Mouse (Mus musculus) splenic B cell, adult 2 months (primary cell): ENCODE results near the gene Mcoln3.

Experiments used
- DNase-seq: peaks from one replicate; pipeline ENCODE4 v3.0.0-alpha.2; 2011; ENCODE audit warnings: low read depth, low spot score
- H3K27me3 ChIP-seq: 2 replicates; pipeline ENCODE4 v1.6.1; 2012; ENCODE audit warnings: mild to moderate bottlenecking, low read length, moderate library complexity, mixed read lengths; ENCODE audit not compliant: control insufficient read depth, poor library complexity, insufficient read depth, severe bottlenecking
- H3K36me3 ChIP-seq: 2 replicates; pipeline ENCODE4 v1.6.1; 2012; ENCODE audit warnings: mild to moderate bottlenecking, low read length, moderate library complexity, mixed read lengths; ENCODE audit not compliant: control insufficient read depth, poor library complexity, insufficient read depth, severe bottlenecking

Mcoln3 gene

GRCm38 (mm10) chr3:146110916-146111315 lies 6.3 kb upstream of the Mcoln3 start:
- no peak for DNase-seq
- no peaks in the 10 kb centered on the region for H3K36me3 ChIP-seq
- H3K27me3 ChIP-seq = no peaks in the 10 kb centered on the region

DNA sequence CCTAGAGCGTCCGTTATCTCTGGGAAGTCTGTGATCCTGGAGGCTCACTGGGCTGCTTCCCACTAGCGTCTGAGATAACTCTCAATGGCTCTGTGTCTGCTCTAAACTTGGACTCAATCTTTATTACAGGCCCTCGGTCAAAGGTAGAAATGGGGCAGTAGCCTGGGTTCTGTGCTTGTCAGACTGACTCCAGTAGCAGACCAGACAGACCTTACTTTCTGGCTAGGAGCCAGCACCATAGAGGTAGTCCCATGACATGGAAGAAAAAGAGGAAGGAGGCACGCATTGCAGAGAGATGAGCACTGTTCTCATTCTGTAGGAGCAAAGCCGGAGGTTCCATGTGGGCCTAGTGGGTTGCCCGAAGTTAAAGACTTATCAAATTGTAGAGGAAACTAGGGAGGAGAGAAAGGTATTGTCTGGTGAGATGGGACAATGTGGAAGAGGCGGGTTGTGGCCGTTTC lies 777 bp downstream of the Mcoln3 start:
- DNase-seq = peak; percentile 30
- Histone ChIP-seq H3K36me3 (no peaks in the 10 kb centered on the region), H3K27me3 (no peaks in the 10 kb centered on the region)

DNA sequence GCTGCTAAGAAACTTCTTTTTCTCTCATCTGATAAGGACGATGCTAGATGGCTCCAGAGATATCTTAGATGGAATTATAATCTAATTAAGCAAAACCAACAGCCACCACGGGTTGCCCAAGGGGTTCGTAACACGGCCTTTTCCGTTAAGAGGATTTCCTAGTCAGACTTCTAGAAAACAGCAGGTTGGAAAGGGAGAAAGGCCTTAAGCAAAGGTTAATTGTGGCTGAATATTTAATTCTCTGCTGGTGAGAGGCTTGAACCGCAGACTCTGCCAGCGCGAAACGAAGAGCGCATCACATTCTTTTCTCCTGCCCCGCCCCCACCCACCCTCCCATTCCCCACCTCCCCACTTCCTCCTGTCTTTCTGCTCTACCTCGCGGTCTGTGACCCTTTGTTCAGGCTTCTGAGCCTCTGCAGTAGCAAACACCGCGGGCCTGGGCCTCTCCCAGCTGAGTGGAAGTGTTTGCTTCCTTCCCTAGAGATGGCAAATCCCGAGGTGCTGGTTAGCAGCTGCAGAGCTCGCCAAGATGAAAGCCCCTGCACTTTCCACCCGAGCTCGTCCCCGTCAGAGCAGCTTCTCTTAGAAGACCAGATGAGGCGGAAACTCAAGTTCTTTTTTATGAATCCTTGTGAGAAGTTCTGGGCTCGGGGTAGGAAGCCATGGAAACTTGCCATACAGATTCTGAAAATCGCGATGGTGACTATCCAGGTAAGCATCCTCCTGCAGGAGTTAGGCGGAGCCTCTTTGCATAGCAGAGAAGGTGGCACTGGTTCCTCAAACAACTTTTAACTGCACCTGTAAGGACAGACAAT lies 4.3 kb downstream of the Mcoln3 start:
- no peaks in the 10 kb centered on the region for H3K36me3 ChIP-seq
- no peaks in the 10 kb centered on the region for H3K27me3 ChIP-seq
- peak; percentile 39 for DNase-seq

DNA sequence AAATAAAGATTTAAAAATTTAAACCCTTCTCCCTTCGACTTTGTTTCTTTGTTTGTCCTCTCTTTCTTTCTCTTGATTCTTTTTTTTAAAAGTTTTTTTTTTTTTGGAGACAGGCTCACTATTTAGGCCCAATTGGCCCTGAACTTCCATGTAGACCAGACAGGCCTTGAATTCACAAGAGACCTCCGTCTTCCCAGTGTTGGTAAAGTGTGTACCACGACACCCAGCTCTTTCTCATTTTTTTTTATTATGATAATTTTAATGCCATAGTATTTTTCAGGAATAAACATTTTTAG lies 4.8 kb downstream of the Mcoln3 start:
- Histone ChIP-seq H3K36me3 (no peaks in the 10 kb centered on the region), H3K27me3 (no peaks in the 10 kb centered on the region)
- no peak for DNase-seq

GRCm38 (mm10) chr3:146122807-146123463 lies 5.7 kb downstream of the Mcoln3 start:
- DNase-seq = peak; percentile 64
- Histone ChIP-seq H3K36me3 (no peaks in the 10 kb centered on the region), H3K27me3 (no peaks in the 10 kb centered on the region)

GRCm38 (mm10) chr3:146123464-146123825 lies 6.2 kb downstream of the Mcoln3 start:
- Histone ChIP-seq H3K36me3 (no peaks in the 10 kb centered on the region), H3K27me3 (no peaks in the 10 kb centered on the region)
- DNase-seq = peak; percentile 23

- Histone ChIP-seq H3K27me3 (no peaks in the 10 kb centered on the region), H3K36me3 (no peaks in the 10 kb centered on the region)
- DNase-seq = no peak
These were observed 10.0 kb downstream of the Mcoln3 start for GRCm38 (mm10) chr3:146127205-146127604.

- Histone ChIP-seq H3K36me3 (no peaks in the 10 kb centered on the region; the same call in 1 of the 2 replicates), H3K27me3 (no peaks in the 10 kb centered on the region)
- peak; percentile 63 for DNase-seq
These were observed 17.6 kb downstream of the Mcoln3 start for GRCm38 (mm10) chr3:146134834-146135233.

DNA sequence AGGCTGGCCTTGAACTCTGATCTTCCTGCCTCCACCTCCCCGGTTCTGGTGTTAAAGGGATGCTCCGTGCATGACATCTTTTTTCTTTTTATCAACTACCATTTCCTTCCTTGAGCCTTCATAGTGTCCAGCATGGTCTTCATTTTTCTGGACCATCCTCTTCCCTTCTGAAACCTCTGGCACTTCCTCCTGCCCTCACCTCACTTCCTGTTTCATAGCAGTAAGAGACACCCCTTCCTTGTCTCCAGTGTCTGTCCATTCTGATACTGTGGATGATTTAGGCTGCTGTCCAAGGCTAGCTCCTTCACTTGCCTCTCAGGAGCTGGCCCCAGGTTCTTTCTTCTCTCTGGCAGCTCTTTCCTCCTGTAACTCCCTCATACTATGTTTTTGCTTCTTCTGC lies 18.2 kb downstream of the Mcoln3 start:
- Histone ChIP-seq H3K36me3 (no peaks in the 10 kb centered on the region; the same call in 1 of the 2 replicates), H3K27me3 (no peaks in the 10 kb centered on the region)
- DNase-seq = no peak

DNA sequence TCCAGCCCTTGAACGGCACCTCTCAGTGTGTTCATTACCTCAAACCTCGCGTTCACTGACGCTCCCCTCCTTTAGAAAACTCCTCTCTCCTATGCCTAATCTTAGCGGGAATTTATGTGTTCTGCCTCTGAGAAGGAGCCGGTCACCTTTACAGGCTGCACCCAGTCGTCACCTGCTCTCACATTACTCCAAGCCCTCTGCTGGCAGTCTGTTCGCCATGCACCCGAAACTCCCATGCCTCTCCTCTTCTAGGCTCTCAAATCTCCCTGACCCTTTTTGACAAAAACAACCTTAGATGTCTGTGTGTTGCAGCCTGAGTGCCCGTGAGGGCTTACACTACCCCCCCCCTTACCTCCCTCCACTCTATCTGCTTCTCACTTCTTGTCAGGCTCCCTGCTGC lies 19.2 kb downstream of the Mcoln3 start:
- H3K27me3 ChIP-seq = no peaks in the 10 kb centered on the region
- no peaks in the 10 kb centered on the region; the same call in 1 of the 2 replicates for H3K36me3 ChIP-seq
- DNase-seq = peak; percentile 58

- DNase-seq = no peak
- H3K27me3 ChIP-seq = no peaks in the 10 kb centered on the region
- no peaks in the 10 kb centered on the region; the same call in 1 of the 2 replicates for H3K36me3 ChIP-seq
These were observed 23.0 kb downstream of the Mcoln3 start for GRCm38 (mm10) chr3:146140276-146140675.

GRCm38 (mm10) chr3:146142523-146142922 lies 25.3 kb downstream of the Mcoln3 start:
- DNase-seq = no peak
- Histone ChIP-seq H3K27me3 (no peaks in the 10 kb centered on the region), H3K36me3 (no peaks in the 10 kb centered on the region; the same call in 1 of the 2 replicates)

- no peaks in the 10 kb centered on the region for H3K27me3 ChIP-seq
- DNase-seq = peak; percentile 61
- H3K36me3 ChIP-seq = no peaks in the 10 kb centered on the region
These were observed 28.3 kb downstream of the Mcoln3 start for GRCm38 (mm10) chr3:146145501-146145900.

GRCm38 (mm10) chr3:146146131-146146530 lies 28.9 kb downstream of the Mcoln3 start:
- DNase-seq = no peak
- Histone ChIP-seq H3K27me3 (no peaks in the 10 kb centered on the region), H3K36me3 (no peaks in the 10 kb centered on the region)

GRCm38 (mm10) chr3:146149156-146150057 lies 32.2 kb downstream of the Mcoln3 start, which contains the start of gene Mcoln2:
Gene Mcoln2 (plus strand): TSS chr3:146149833.
- Histone ChIP-seq H3K27me3 (no peaks in the 10 kb centered on the region), H3K36me3 (no peaks in the 10 kb centered on the region)
- DNase-seq = peak; percentile 61
